Mouse (Mus musculus) liver, embryonic 15.5 days (tissue): Measurements from ENCODE around the gene Eftud2. TPM values are rescaled to one million over a fixed set of nuclear protein-coding genes. Genes with fewer than 3 reads are reported as not detected.

Source experiments
- ATAC-seq: fragments of 200-750 bp; cut with Nextera tagmentation; 2 replicates; pipeline ENCODE4 v1.8.0; 2017; ENCODE audit warnings: moderate number of reproducible peaks, mild to moderate bottlenecking, moderate library complexity; ENCODE audit not compliant: insufficient read depth
- H3K27ac ChIP-seq: fragments of 300-500 bp; sonication (generic); replicated peaks from 2 replicates; pipeline ENCODE4 v1.5.1; 2015; ENCODE audit warnings: mild to moderate bottlenecking, inconsistent platforms
- H3K27me3 ChIP-seq: fragments of 300-500 bp; sonication (generic); 2 replicates; pipeline ENCODE4 v1.6.1; 2015; ENCODE audit warnings: mild to moderate bottlenecking, inconsistent platforms
- H3K36me3 ChIP-seq: fragments of 300-500 bp; sonication (generic); replicated peaks from 2 replicates; pipeline ENCODE4 v1.6.1; 2015; ENCODE audit warnings: moderate library complexity, mild to moderate bottlenecking, inconsistent platforms
- H3K4me1 ChIP-seq: fragments of 300-500 bp; sonication (generic); replicated peaks from 2 replicates; pipeline ENCODE4 v1.6.1; 2015; ENCODE audit warnings: inconsistent platforms
- H3K4me2 ChIP-seq: fragments of 300-500 bp; sonication (generic); 2 replicates; pipeline ENCODE4 v1.6.1; 2015; ENCODE audit warnings: moderate library complexity, mild to moderate bottlenecking, inconsistent platforms
- H3K4me3 ChIP-seq: fragments of 300-500 bp; sonication (generic); replicated peaks from 2 replicates; pipeline ENCODE4 v1.5.1; 2015; ENCODE audit warnings: mild to moderate bottlenecking, inconsistent platforms
- H3K9ac ChIP-seq: fragments of 300-500 bp; sonication (generic); 2 replicates; pipeline ENCODE4 v1.6.1; 2015; ENCODE audit warnings: moderate library complexity, mild to moderate bottlenecking, inconsistent platforms
- H3K9me3 ChIP-seq: fragments of 300-500 bp; sonication (generic); replicated peaks from 2 replicates; pipeline ENCODE4 v1.6.1; 2016; ENCODE audit warnings: inconsistent platforms
- WGBS: fragments of 180-500 bp; shearing (Covaris S2); methylation state at CpG from one replicate; pipeline ENCODE4 v1.1.7; 2015; ENCODE audit warnings: mixed read lengths; ENCODE audit not compliant: insufficient replicate concordance; 5-methylcytosine and 5-hydroxymethylcytosine counted together
- polyA plus RNA-seq: library from polyadenylated mRNA; unstranded; fragments of >200 nt; fragmentation: Nextera tagmentation; extraction: Ambion mirVana; gene quantifications from 2 replicates; pipeline ENCODE4 v1.2.1, GENCODE M21; 2015

Gene Eftud2
- polyA plus RNA-seq, 1 experiment from 2014 or later, result 106 TPM

- 76% methylated on average over 9 of the region's 9 CpGs for WGBS
- peaks cover 42% of the 10 kb centered on the region for H3K27me3 ChIP-seq
Observed at GRCm38 (mm10) chr11:102898408-102898807, 17.6 kb upstream of the Eftud2 start.

DNA sequence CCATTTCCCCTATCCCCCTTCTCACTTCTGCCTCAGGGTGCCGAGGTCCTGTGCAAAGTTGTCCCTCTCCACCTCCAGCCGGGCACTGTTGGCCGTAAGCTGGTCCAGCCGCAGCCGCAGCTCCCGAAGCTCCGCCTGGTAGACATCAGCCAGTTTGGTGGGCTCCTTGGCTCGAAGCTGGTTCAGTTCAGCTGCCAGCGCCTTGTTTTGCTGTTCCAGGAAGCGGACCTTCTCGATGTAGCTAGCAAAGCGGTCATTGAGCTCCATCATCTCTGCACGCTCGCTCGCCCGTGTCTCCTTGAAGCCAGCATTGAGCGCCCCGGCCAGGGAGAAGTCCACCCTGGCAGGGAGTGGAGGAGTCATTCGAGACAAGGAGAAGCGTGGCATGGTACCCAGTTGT lies 15.9 kb upstream of the Eftud2 start:
- ATAC-seq, result no peak
- H3K27me3 ChIP-seq, result peaks cover 54% of the 10 kb centered on the region
- peak overlapping the region; percentile 94 for H3K27ac ChIP-seq
- peak overlapping the region; percentile 44 for H3K9ac ChIP-seq
- no peaks in the 10 kb centered on the region for H3K36me3 ChIP-seq
- H3K4me1 ChIP-seq, result peaks cover 67% of the 10 kb centered on the region
- no peak overlapping the region for H3K4me2 ChIP-seq
- no peaks in the 10 kb centered on the region for H3K9me3 ChIP-seq
- no peak overlapping the region for H3K4me3 ChIP-seq
- WGBS, result 78% methylated on average over 20 of the region's 20 CpGs

More at GRCm38 (mm10) chr11:102898408-102898807, 17.6 kb upstream of the Eftud2 start:
- Histone ChIP-seq H3K36me3 (no peaks in the 10 kb centered on the region), H3K4me2 (no peak overlapping the region), H3K4me3 (no peak overlapping the region), H3K27ac (no peak overlapping the region), H3K4me1 (peaks cover 50% of the 10 kb centered on the region), H3K9ac (no peak overlapping the region), H3K9me3 (no peaks in the 10 kb centered on the region)
- no peak for ATAC-seq

DNA sequence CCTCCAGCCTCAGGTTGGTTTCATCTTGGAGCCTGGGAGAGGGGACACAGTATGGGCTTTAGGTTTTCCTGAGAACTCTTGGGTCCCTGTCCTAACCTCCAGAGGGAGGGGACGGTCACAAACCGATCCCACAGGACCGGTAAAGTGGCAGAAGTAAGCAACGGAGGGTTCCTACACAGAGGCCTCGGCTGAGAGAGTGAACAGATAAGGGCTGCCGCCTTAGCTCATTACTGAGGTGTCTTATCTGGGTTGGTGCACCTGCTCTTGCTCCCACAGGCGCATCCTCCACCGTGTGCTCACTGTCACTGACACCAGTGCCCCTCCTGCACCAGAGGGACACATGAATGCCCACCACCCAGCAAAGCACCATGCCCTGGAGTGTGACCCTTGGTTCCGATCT lies 15.0 kb upstream of the Eftud2 start:
- H3K36me3 ChIP-seq, result no peaks in the 10 kb centered on the region
- H3K9me3 ChIP-seq, result no peaks in the 10 kb centered on the region
- 22% methylated on average over 9 of the region's 9 CpGs for WGBS
- H3K9ac ChIP-seq, result peak overlapping the region; percentile 77
- peak overlapping the region; percentile 88 for H3K4me2 ChIP-seq
- peak overlapping the region; percentile 94 for H3K27ac ChIP-seq
- H3K4me1 ChIP-seq, result peaks cover 71% of the 10 kb centered on the region
- H3K4me3 ChIP-seq, result peak overlapping the region; percentile 63
- ATAC-seq, result peak; percentile 98
- H3K27me3 ChIP-seq, result peaks cover 56% of the 10 kb centered on the region

- WGBS, result 73% methylated on average over 4 of the region's 4 CpGs
- H3K9ac ChIP-seq, result peak overlapping the region; percentile 77
- peak overlapping the region; percentile 63 for H3K4me3 ChIP-seq
- H3K27me3 ChIP-seq, result peaks cover 54% of the 10 kb centered on the region
- H3K27ac ChIP-seq, result peak overlapping the region; percentile 94
- H3K4me2 ChIP-seq, result peak overlapping the region; percentile 88
- H3K9me3 ChIP-seq, result no peaks in the 10 kb centered on the region
- H3K4me1 ChIP-seq, result peaks cover 76% of the 10 kb centered on the region
- ATAC-seq, result no peak
- no peaks in the 10 kb centered on the region for H3K36me3 ChIP-seq
Observed at GRCm38 (mm10) chr11:102894716-102895115, 13.9 kb upstream of the Eftud2 start.

DNA sequence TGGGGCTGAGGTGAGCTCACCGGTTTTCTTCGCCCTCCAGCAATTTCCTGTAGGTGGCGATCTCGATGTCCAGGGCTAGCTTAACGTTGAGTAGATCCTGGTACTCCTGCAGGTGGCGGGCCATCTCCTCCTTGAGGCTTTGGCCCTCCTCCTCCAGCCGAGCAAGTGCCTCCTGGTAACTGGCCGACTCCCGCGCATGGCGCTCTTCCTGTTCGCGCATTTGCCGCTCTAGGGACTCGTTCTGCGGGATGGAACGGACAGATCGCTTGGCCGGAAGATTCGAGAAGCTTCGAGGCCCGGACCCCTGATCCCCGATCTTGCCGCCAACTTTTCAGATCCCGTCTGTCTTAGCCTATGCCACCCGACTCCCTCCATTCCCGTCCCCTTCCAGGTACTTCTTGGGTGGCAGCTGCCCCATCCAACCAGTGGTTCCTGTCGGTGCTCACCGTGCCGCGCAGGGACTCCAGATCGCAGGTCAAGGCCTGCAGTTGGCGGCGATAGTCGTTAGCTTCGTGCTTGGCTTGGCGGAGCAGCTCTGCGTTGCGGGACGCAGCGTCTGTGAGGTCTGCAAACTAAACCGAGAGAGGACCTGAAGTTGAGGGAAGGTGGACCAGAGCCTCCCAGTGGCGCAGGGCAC lies 12.3 kb upstream of the Eftud2 start:
- 3% methylated on average over 43 of the region's 43 CpGs for WGBS
- H3K4me2 ChIP-seq, result peak overlapping the region; percentile 88
- H3K9ac ChIP-seq, result peak overlapping the region; percentile 77
- peaks cover 79% of the 10 kb centered on the region for H3K4me1 ChIP-seq
- peak; percentile 67 for ATAC-seq
- no peaks in the 10 kb centered on the region for H3K9me3 ChIP-seq
- H3K4me3 ChIP-seq, result peak overlapping the region; percentile 63
- H3K36me3 ChIP-seq, result no peaks in the 10 kb centered on the region
- peaks cover 61% of the 10 kb centered on the region for H3K27me3 ChIP-seq
- peak overlapping the region; percentile 94 for H3K27ac ChIP-seq

DNA sequence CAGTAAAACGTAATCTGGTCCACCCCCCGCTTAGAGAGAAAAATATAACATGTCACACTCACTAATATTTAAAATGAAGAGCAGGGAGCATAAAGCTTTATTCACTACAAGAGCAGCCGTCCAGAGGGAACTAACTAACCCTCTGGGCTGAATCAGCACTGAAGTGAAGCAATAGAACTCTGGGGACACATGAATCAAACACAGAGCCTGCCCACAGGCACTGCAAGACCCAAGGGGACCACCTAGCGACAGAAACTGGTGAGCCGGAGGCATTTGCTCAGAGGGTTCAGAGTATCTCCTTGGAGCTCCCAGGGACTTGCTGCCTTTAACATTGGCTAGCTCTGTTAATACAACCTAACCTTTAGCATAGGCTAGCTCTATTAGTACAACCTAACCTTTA lies 9.3 kb upstream of the Eftud2 start:
- H3K4me2 ChIP-seq, result no peak overlapping the region
- no peak overlapping the region for H3K4me3 ChIP-seq
- WGBS, result 66% methylated on average over 5 of the region's 5 CpGs
- peaks cover 59% of the 10 kb centered on the region for H3K4me1 ChIP-seq
- no peaks in the 10 kb centered on the region for H3K9me3 ChIP-seq
- peaks cover 65% of the 10 kb centered on the region for H3K27me3 ChIP-seq
- H3K36me3 ChIP-seq, result no peaks in the 10 kb centered on the region
- H3K27ac ChIP-seq, result no peak overlapping the region; the same call in 1 of the 2 replicates
- H3K9ac ChIP-seq, result no peak overlapping the region
- ATAC-seq, result no peak

GRCm38 (mm10) chr11:102888135-102888534 lies 7.3 kb upstream of the Eftud2 start:
- no peak overlapping the region for H3K27ac ChIP-seq
- peaks cover 54% of the 10 kb centered on the region for H3K4me1 ChIP-seq
- WGBS, result 48% methylated on average over 3 of the region's 3 CpGs
- no peaks in the 10 kb centered on the region for H3K9me3 ChIP-seq
- ATAC-seq, result no peak
- no peak overlapping the region for H3K9ac ChIP-seq
- H3K4me2 ChIP-seq, result no peak overlapping the region
- peaks cover 73% of the 10 kb centered on the region for H3K27me3 ChIP-seq
- H3K4me3 ChIP-seq, result no peak overlapping the region
- no peaks in the 10 kb centered on the region for H3K36me3 ChIP-seq

DNA sequence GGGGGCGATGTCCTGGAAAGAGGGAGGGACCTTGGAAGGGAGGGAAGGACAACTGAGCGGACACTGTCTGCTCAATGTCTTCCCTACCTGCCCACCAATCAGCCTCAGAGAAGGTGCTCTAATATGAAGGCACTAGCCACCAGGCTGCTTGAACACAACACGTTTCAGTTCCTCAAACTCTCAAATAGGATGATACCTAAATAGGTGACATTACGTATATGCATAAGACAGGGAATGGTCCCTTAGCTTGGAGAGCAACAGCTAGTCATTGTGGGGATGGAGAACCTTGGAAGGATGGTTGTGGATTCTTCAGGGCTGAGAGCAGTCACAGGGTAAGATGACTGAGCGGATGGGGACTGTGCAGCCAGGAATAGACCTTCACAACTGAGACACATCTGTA lies 6.6 kb upstream of the Eftud2 start:
- H3K4me3 ChIP-seq, result no peak overlapping the region
- H3K36me3 ChIP-seq, result no peaks in the 10 kb centered on the region
- peaks cover 51% of the 10 kb centered on the region for H3K4me1 ChIP-seq
- no peak overlapping the region for H3K9ac ChIP-seq
- H3K27ac ChIP-seq, result no peak overlapping the region
- ATAC-seq, result no peak
- H3K4me2 ChIP-seq, result no peak overlapping the region
- 61% methylated on average over 5 of the region's 5 CpGs for WGBS
- H3K9me3 ChIP-seq, result no peaks in the 10 kb centered on the region
- H3K27me3 ChIP-seq, result peaks cover 73% of the 10 kb centered on the region

DNA sequence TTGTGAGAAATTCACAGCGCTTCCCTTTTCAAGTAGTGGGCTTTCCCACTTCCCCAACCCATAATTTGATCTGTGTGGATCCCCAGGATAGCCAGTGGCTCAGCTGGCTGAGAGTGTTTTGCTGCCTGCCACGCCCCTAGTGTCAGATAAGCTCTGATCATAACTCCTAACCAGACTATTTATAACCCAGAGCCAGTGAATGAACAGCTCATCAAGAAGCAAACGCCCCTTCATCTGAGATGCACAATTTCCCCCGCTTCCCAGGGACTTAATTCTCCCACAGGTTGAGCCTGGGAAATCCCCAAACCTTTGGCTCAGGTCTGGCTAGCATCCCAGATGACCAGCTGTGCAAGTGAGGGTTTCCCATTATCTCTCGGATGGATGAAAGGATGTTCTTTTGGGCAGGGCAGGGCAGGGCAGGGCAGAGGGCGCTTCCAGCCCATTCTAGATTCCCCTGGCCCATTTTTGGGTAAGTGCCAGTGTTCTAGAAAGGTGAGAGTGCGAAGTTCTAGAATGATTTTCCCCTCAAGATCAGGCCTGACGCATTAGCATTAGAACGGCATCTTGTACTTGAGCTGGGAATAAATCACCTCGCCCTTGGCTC lies 3.9 kb upstream of the Eftud2 start, which contains the start of gene Fam187a:
TSS of gene Fam187a (plus strand) at position 554 of the 604 bp plus-strand sequence.
- Histone ChIP-seq H3K4me1 (peaks cover 45% of the 10 kb centered on the region), H3K9me3 (no peaks in the 10 kb centered on the region), H3K27me3 (peaks cover 67% of the 10 kb centered on the region), H3K4me2 (no peak within 1 kb of the TSS), H3K4me3 (no peak within 1 kb of the TSS), H3K36me3 (no peaks in the 10 kb centered on the region), H3K9ac (no peak within 1 kb of the TSS), H3K27ac (no peak within 1 kb of the TSS; the same call in 1 of the 2 replicates)
- ATAC-seq, result no peak
- 48% methylated on average over 10 of the region's 10 CpGs for WGBS

- H3K9me3 ChIP-seq, result no peaks in the 10 kb centered on the region
- H3K4me1 ChIP-seq, result peaks cover 55% of the 10 kb centered on the region
- peak overlapping the region; percentile 86 for H3K9ac ChIP-seq
- peaks cover 15% of the 10 kb centered on the region for H3K36me3 ChIP-seq
- peaks cover 42% of the 10 kb centered on the region for H3K27me3 ChIP-seq
- peak overlapping the region; percentile 82 for H3K4me2 ChIP-seq
- H3K4me3 ChIP-seq, result peak overlapping the region; percentile 83
- ATAC-seq, result peak; percentile 45
- peak overlapping the region; percentile 80 for H3K27ac ChIP-seq
- WGBS, result 9% methylated on average over 13 of the region's 13 CpGs
Observed at GRCm38 (mm10) chr11:102881314-102882198, 771 bp upstream of the Eftud2 start.

DNA sequence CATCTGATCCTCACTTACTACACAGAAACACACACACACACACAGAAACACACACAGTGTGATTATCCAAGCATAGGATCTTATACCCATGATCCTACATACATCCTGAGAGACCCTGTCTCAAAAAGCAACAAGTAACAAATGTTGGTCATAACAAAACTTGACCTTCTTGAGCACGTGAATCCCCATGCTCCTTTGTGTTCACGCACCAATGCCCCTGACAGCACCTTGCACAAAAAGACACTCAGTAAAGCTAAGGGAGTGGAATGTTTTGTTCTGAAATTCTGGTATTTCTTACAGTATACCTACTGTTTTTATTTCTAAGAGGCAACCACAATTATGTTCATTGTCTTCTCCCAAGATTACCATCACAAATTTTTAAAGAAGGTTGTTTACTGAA lies 1.2 kb downstream of the Eftud2 start:
- WGBS, result 74% methylated on average over 2 of the region's 2 CpGs
- Histone ChIP-seq H3K9me3 (no peaks in the 10 kb centered on the region), H3K4me3 (peak overlapping the region; percentile 83), H3K9ac (peak overlapping the region; percentile 86; the same call in 1 of the 2 replicates), H3K27me3 (peaks cover 22% of the 10 kb centered on the region), H3K4me2 (peak overlapping the region; percentile 82), H3K4me1 (peaks cover 45% of the 10 kb centered on the region), H3K36me3 (peaks cover 33% of the 10 kb centered on the region), H3K27ac (no peak overlapping the region)
- no peak for ATAC-seq
